Mouse (Mus musculus): ENCODE measurements around the gene Tgfbr3.
"Not testable (repeated sequence)": the region's sequence is repeated elsewhere in the genome, so short reads cannot be mapped to it uniquely, and the experiment has no call there.

Tgfbr3 gene

DNA sequence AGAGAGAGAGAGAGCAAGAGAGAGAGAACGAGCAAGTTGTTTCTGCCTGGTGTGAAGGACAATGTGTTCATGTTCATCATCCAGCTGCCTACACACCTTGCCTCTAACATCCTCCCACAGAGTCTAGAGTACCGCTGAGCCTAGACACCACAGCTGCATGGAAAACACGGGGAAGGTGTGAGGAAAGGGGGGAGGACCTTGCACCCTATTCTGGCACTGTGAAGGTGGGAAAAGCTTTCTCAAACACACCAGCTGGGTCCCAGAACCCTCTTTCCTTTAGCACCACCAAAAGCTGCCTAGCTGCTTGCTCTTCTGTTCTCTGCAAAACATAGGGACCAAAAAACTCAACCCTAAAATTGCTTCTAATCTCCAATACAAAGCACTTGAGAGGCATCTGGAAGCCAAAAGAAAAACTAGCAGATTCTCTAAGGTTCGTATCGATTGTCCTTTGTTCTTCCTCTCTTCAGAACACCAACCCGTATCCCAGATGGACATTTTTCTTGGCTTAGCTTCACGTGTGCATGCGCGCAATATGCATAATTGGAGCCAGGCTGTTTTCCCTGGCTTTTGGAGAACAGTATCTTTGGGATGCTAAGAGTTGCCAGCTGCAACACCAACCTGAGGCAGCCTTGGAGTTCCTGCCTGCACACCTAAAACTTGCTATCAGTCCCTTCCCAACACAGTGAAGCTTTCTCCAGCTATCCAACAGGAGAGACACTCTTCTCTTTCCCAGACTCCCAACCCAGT, 6.7 kb downstream of the Tgfbr3 start:
- in situ Hi-C loops (cut with MboI, MseI) = no loop called here

GRCm38 (mm10) chr5:107279263-107279662, 10.2 kb downstream of the Tgfbr3 start:
- in situ Hi-C loops (cut with MboI, MseI) = loop anchor here (10.0 kb wide), 1 partner anchor 1784 kb away; no protein-coding TSS in a partner anchor

GRCm38 (mm10) chr5:107276186-107276585, 13.2 kb downstream of the Tgfbr3 start:
- in situ Hi-C loops (cut with MboI, MseI) = loop anchor here (10.0 kb wide), 1 partner anchor 1781 kb away; no protein-coding TSS in a partner anchor

DNA sequence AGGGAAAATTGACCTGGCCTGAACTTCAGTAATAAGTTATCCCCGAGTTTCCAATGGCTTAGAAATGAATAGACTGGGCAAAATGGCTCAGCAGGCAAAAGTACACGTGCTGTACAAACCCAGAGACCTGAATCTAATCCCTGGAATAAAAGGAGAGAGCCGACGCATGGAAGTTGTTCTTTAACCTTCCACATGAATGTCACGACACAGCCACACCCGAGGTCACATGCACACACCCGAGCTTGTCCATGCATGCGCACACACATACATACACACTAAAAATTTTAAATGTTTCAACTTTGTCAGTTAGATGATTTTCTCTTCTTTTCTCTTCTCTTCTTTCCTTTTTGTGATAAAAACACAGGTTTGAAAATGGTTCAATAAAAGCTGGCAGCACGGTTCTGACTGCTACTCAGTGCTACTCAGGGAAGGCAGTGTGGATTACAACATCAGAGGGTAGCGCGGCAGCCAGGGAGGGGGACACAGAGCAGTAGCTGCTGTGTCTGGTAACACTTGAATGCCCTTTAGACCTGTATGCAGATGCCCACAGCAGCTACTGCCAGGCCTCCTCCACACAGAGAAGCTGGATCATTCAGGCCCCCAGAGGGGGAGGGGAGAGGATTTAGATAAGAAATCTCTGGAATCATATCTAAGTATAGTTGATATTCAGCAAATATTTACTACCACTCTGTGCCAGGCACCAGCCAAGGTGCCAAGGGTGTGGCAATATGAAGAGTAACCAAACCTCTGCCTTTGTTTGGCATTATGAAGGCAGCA, 17.0 kb downstream of the Tgfbr3 start:
- in situ Hi-C loops (cut with MboI, MseI) = loop anchor here (10.0 kb wide), 1 partner anchor 1778 kb away; no protein-coding TSS in a partner anchor

GRCm38 (mm10) chr5:107269006-107269328, 20.5 kb downstream of the Tgfbr3 start:
- in situ Hi-C loops (cut with MboI, MseI) = no loop called here

DNA sequence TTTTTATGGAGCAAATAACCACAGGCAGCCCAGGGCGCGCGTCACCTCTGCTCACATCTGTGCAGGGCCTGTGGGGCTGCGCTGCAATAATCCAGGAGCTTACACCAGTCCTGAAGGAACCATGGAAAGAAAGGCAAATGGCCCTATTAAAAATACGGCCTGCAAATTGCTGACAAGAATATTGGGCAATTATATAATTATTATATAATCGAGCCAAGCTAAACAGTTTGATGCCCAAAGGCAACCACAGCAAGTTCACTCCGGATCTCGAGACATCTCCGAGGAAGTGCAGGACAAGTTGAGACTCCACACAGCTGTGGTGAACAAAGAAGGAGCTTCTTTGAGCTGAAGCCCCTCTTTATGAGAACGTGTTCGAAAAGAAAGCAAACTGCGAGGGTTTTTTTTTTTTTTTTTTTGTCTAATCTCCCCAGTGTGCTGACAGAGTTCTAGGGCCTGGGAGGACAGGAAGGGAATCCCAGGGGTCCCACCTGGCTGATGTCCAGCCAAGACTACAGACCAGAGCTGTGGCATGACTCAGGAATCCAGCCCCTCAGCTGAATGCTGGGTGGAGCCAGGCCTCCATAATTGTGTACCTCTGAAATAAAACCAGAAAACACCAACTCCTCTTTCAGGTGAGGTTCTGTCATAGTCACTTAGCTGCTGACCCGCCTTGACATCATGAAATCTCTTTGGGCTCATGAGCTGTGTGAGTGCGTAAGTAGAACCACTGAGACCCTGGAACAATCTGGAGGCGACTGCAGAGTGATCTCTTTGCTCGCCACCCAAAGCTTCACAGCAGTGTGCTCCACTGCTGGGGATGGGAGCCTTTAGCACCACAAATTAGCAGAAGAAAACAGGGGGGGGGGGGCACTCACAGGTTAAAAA, 21.1 kb downstream of the Tgfbr3 start:
- in situ Hi-C loops (cut with MboI, MseI) = no loop called here

DNA sequence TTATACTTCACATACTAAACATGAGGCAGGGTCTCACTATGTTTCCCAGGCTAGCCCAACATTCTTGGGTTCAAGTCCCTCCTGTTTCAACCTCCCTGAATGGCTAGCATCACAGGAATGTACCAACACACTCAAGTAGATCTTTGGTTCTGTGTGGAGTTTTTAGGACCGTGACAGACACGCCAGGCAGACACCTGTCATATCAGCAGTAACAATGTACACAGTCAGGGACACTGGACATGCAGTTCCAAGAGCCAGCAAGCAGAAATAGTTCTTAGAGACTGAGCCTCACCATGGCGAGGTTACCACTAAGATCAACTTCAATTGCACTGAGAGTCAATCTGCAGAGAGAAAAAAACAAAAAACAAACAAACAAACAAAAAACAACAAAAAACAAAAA, 22.9 kb downstream of the Tgfbr3 start:
- in situ Hi-C loops (cut with MboI, MseI) = no loop called here

GRCm38 (mm10) chr5:107264426-107265360, 24.7 kb downstream of the Tgfbr3 start:
- in situ Hi-C loops (cut with MboI, MseI) = no loop called here

- in situ Hi-C loops (cut with MboI, MseI) = no loop called here
Measured at GRCm38 (mm10) chr5:107263836-107264235, 25.6 kb downstream of the Tgfbr3 start.

DNA sequence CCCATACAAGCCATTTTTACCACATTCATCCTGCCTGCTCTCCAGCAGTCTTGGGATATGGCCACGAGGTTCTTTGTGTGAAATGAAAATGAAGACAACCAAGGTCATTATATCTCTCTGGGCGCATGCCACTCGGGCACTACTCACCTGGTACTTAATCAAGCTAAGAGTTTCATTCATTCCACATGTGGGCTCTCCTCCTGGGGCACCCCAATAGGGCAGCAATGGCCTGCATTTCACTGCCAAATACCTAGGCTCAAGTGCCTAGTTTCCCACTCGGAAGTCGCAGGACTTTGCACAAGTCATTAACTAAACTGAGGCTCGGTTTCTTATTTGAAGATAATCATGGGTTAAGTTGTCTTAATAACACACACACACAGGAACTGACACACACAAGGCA, 27.5 kb downstream of the Tgfbr3 start:
- in situ Hi-C loops (cut with MboI, MseI) = no loop called here

DNA sequence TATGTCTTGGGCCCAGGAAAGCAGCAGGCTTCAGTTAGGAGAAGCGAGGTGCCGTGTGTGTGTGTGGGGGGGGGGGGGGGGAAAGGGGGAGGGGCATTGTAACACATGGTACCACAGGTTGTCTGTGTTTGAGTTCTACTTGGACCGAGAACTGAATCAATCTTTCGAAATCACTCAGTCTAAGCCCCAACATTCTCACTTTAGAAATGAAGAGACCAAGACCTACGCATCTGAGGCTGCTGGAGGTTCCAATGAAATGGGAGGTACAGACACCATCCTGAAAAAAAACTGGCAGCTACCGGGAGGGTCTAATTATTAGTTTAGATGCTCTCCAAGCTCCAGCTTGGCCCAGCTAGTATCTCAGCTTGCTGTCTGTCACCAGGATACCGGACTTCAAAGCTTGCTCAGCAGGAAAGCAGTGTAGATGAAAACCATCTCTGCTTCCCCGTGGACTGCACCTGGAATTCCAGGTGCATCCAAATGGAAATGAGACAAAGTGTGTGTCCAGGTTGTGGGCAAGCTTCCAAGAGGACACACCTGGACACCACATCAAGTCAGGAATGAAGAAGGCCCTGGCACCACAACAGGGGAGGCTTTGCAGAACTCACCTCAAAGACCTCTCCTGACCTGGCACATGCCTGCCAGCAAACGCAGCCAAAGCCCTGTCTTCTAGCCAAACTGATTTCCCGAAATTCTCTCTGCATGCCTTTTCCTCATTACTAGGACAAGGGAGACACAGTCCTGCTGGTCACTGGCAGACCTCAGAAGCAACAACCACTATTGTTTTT, 28.5 kb downstream of the Tgfbr3 start:
- in situ Hi-C loops (cut with MboI, MseI) = no loop called here

DNA sequence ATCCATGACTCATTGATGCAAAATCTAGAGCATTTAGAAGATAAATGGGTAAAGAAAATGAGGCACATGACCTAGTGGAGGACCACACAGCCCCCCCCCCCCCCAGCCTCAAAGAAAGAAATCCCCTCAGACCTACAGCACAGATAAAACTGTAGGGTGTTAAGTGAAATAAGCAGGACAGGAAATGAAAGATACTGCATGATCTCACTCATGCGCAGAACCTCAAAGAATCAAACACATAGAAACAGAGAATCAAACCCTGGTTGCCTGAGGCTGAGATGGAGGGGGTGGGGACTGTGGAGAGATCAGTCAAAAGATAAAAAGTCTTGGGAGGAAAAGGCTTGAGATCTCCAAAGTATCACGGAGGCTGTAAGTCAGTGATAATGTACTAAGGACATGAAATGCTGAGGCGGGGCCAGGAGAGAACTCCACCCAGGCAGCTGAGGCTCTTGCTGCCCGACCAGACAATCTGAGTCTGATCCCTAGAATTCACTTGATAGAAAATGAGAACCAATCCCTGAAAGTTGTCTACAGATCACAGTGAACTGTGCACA, 29.9 kb downstream of the Tgfbr3 start:
- in situ Hi-C loops (cut with MboI, MseI) = no loop called here

DNA sequence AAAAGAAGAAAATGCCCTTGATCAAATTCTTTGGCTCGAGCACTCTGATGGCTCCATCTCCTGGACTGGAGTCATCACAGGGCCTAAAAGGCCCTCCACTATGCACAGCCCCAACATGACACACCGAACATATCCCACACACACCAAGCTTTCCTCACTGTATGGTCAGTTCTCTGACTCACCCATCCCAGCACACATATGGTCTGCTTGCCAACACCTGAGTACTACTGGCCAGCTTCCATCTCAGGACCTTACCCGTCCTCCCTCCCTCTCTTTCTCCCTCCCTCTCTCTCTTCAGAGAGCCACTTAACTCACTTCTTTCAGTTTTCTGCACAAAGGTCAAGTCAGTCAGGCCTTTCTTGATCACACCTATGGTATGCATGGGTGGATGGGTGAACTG, 36.0 kb downstream of the Tgfbr3 start:
- in situ Hi-C loops (cut with MboI, MseI) = no loop called here

DNA sequence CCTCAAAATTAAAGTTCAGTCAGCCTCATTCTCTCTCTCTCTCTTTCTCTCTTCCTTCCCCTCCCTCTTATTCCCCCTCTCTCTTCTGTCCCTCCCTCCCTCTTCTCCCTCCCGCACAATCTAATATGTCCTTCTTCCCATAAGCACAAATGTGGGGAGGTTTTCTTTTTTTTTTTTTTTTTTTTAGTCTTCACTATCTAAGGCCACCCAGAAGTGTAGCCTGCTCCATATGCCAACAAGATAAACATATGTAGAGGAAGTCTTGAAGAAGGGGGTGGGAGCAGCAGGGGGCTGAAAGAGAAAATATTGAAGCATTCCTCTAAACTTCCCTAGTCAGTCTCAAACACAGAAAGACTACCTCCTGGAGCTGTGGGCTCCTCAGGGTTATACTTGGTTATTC, 37.0 kb downstream of the Tgfbr3 start:
- in situ Hi-C loops (cut with MboI, MseI) = no loop called here

GRCm38 (mm10) chr5:107251751-107252305, 37.6 kb downstream of the Tgfbr3 start:
- in situ Hi-C loops (cut with MboI, MseI) = no loop called here

- in situ Hi-C loops (cut with MboI, MseI) = no loop called here
Measured at GRCm38 (mm10) chr5:107250548-107251272, 38.7 kb downstream of the Tgfbr3 start.

DNA sequence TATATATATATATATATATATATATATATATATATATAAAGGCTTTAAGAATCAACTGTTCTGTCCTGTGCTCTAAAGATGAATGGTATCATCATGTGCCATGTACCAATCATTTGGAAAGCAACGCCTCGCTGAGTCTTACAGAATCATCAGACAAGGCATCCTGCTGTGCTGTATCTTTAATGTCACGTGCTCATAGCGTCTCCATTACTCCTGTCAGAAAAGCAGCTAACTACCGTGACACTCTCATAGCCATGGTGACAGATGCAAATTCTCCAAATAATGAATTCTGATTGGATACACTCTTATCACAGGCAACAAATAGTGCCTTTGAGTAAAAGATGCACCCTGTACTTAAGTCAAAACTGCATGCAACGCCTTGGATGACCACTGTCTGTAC, 40.7 kb downstream of the Tgfbr3 start:
- in situ Hi-C loops (cut with MboI, MseI) = no loop called here

- in situ Hi-C loops (cut with MboI, MseI) = not testable (repeated sequence)
Measured at GRCm38 (mm10) chr5:107248302-107248701, 41.1 kb downstream of the Tgfbr3 start.

GRCm38 (mm10) chr5:107247786-107248185, 41.6 kb downstream of the Tgfbr3 start:
- in situ Hi-C loops (cut with MboI, MseI) = no loop called here

Measured in regulatory T cell (primary cell).